Comparison of ENCODE assay signal across 21 mouse cellular contexts in genomic region chr6:86385362-86386104, GRCm38 (mm10). TPM values are rescaled to one million over a fixed set of nuclear protein-coding genes. Genes with fewer than 3 reads are reported as not detected.
"Had no signal": no experiment of that assay in that cellular context is flagged by ENCODE, and none has a peak within 500 bp of the region (broad histone marks: within the 10 kb centered on the region; RNA-seq: fewer than 3 reads in every experiment).

No protein-coding gene starts in this region.

- H3K4me2 ChIP-seq: limb, embryonic 13.5 days; lung, embryonic 15.5 days; midbrain, embryonic 11.5 days had no signal

- H3K9me3 ChIP-seq: limb, embryonic 10.5 days; limb, embryonic 13.5 days; lung, embryonic 15.5 days; megakaryocyte, embryonic 14.5 days had no signal

- H3K27me3 ChIP-seq: limb, embryonic 13.5 days; lung, embryonic 15.5 days; megakaryocyte, embryonic 14.5 days had no signal

- DNase-seq: kidney, adult 18-20 months; kidney, adult 9 months; kidney, postnatal 25 days; layer of hippocampus, adult 9-11 months; lung, adult 18-20 months; lung, postnatal 10 days; lung, postnatal 36 days; midbrain, embryonic 14.5 days; thymus, adult 18-20 months; thymus, postnatal 14 days had no signal

- H3K4me3 ChIP-seq: layer of hippocampus, adult 2 months; limb, embryonic 10.5 days; limb, embryonic 13.5 days; lung, embryonic 15.5 days; megakaryocyte, embryonic 14.5 days had no signal

- H3K4me1 ChIP-seq: limb, embryonic 13.5 days; lung, embryonic 15.5 days had no signal

- H3K27ac ChIP-seq: kidney, postnatal 0 days; layer of hippocampus, adult 2 months; limb, embryonic 10.5 days; limb, embryonic 13.5 days; lung, embryonic 15.5 days had no signal

- H3K9ac ChIP-seq: limb, embryonic 13.5 days; lung, embryonic 15.5 days had no signal

RNA-seq across cellular contexts. Expression of gene Gm44790, which starts 40.9 kb away (rescaled TPM):
- total RNA-seq: layer of hippocampus, adult 2 months; left cerebral cortex, postnatal 25 days had no signal
- polyA plus RNA-seq: intestine, embryonic 14.5 days; kidney, postnatal 0 days; limb, embryonic 10.5 days; limb, embryonic 13.5 days; midbrain, embryonic 11.5 days; midbrain, embryonic 14.5 days; neural tube, embryonic 11.5 days; stomach, embryonic 16.5 days had no signal
